Mouse (Mus musculus) embryonic fibroblast, embryonic 13.5 days (primary cell): ENCODE data around the gene Mei4.

Experiments
- CTCF ChIP-seq: IDR thresholded peaks from 2 replicates; pipeline ENCODE4 v1.5.1; 2011; ENCODE audit warnings: mild to moderate bottlenecking, control low read depth, low read length, moderate library complexity, borderline replicate concordance; ENCODE audit not compliant: insufficient read depth
- POLR2A ChIP-seq: IDR thresholded peaks from 2 replicates; pipeline ENCODE4 v1.6.1; 2011; ENCODE audit warnings: low read depth, mild to moderate bottlenecking, control low read depth, low read length, moderate library complexity

GRCm38 (mm10) chr9:81819715-81820373, 43.6 kb upstream of the Mei4 start:
- TF ChIP-seq CTCF (no peak), POLR2A (no peak)
